Mouse (Mus musculus) small intestine, adult 2 months (tissue): Measurements from ENCODE around the gene Dpyd. TPM values are rescaled to one million over a fixed set of nuclear protein-coding genes. Genes with fewer than 3 reads are reported as not detected.

Experiments
- H3K27ac ChIP-seq: fragments of 200-500 bp; 2 replicates; pipeline ENCODE4 v1.5.1; 2012; ENCODE audit warnings: low read depth, low read length, control low read depth, inconsistent platforms; ENCODE audit not compliant: insufficient read depth
- H3K27me3 ChIP-seq: fragments of 200-500 bp; 2 replicates; pipeline ENCODE4 v1.6.1; 2012; ENCODE audit warnings: mild to moderate bottlenecking, moderate library complexity, low read length, inconsistent platforms; ENCODE audit not compliant: control insufficient read depth, insufficient read depth
- H3K36me3 ChIP-seq: fragments of 200-500 bp; 2 replicates; pipeline ENCODE4 v1.6.1; 2012; ENCODE audit warnings: mild to moderate bottlenecking, low read length, control low read depth, inconsistent platforms; ENCODE audit not compliant: control insufficient read depth, insufficient read depth
- H3K4me1 ChIP-seq: fragments of 200-500 bp; 2 replicates; pipeline ENCODE4 v1.6.1; 2012; ENCODE audit warnings: low read length, inconsistent platforms, mixed read lengths; ENCODE audit not compliant: control insufficient read depth, insufficient read depth, insufficient read length
- H3K4me3 ChIP-seq: fragments of 200-500 bp; 2 replicates; pipeline ENCODE4 v1.5.1; 2012; ENCODE audit warnings: low read depth, mild to moderate bottlenecking, control low read depth, inconsistent platforms, low read length, moderate library complexity
- CTCF ChIP-seq: fragments of 200-500 bp; IDR thresholded peaks from 2 replicates; pipeline ENCODE4 v1.5.1; 2012; ENCODE audit warnings: low read depth, mild to moderate bottlenecking, control low read depth, inconsistent platforms, low read length, moderate library complexity, mixed read lengths; ENCODE audit not compliant: insufficient replicate concordance, insufficient read length; ENCODE audit errors: extremely low read depth
- POLR2A ChIP-seq: fragments of 200-500 bp; IDR thresholded peaks from 2 replicates; pipeline ENCODE4 v1.6.1; 2012; ENCODE audit warnings: low read depth, mild to moderate bottlenecking, control low read depth, inconsistent platforms, low read length, moderate library complexity
- WGBS: fragments of 180-500 bp; shearing (Covaris S2); methylation state at CpG from one replicate; pipeline ENCODE4 v1.1.7; 2018; 5-methylcytosine and 5-hydroxymethylcytosine counted together
- polyA plus RNA-seq: library from polyadenylated mRNA; depleted of rRNA; stranded (reverse); fragments of >200 nt; gene quantifications from 2 replicates; pipeline ENCODE4 v1.2.3, GENCODE M21; 2012

Dpyd gene
- polyA plus RNA-seq, 1 experiment: 13.4 TPM

DNA sequence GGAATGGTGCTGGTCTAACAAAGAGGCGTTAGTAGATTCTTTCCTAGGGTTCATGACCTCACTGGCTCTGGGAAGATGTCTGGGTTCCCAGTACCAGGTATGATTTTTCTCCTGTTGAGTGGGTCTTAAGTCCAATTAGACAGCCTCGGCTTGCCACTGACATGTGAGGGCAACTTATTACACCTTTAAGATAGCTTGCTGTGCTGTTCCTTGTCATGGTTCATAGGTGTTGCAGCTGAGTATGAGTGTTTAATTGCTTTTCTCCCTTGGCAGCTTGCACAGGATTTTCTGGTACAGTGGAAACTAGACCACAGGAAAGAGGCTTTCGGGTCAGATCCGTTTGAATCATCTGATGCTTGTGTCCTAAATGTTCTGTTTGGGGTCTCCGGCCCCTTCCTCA is 290.8 kb downstream of the Dpyd start:
- Histone ChIP-seq H3K27ac (no peak overlapping the region), H3K4me3 (no peak overlapping the region), H3K27me3 (no peaks in the 10 kb centered on the region), H3K36me3 (no peaks in the 10 kb centered on the region), H3K4me1 (no peaks in the 10 kb centered on the region)
- TF ChIP-seq CTCF (no peak), POLR2A (no peak)
- 88% methylated on average over 5 of the region's 5 CpGs for WGBS

DNA sequence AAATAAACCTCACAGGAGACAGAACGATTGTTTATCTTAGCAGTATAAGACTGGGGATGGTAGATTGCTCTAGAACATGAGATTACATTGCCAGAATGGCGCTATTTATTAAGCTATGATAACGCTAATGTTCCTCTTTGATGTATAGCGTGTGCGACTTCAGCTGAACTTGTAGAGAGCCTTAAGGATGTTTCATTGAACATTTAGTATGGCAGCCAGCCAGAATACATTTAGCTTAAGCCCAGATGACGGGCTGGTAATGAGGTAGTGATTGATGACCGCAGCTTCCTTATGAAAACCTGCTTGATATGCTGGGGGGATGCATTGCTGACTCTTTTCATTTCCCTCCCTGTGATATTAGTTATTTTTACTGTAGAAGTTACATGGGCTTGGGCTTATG is 293.5 kb downstream of the Dpyd start:
- H3K36me3 ChIP-seq: no peaks in the 10 kb centered on the region
- no peaks in the 10 kb centered on the region for H3K4me1 ChIP-seq
- 40% methylated on average over 7 of the region's 7 CpGs for WGBS
- no peak for TF ChIP-seq POLR2A
- TF ChIP-seq CTCF: no peak
- H3K4me3 ChIP-seq: no peak overlapping the region
- H3K27me3 ChIP-seq: no peaks in the 10 kb centered on the region
- no peak overlapping the region for H3K27ac ChIP-seq

DNA sequence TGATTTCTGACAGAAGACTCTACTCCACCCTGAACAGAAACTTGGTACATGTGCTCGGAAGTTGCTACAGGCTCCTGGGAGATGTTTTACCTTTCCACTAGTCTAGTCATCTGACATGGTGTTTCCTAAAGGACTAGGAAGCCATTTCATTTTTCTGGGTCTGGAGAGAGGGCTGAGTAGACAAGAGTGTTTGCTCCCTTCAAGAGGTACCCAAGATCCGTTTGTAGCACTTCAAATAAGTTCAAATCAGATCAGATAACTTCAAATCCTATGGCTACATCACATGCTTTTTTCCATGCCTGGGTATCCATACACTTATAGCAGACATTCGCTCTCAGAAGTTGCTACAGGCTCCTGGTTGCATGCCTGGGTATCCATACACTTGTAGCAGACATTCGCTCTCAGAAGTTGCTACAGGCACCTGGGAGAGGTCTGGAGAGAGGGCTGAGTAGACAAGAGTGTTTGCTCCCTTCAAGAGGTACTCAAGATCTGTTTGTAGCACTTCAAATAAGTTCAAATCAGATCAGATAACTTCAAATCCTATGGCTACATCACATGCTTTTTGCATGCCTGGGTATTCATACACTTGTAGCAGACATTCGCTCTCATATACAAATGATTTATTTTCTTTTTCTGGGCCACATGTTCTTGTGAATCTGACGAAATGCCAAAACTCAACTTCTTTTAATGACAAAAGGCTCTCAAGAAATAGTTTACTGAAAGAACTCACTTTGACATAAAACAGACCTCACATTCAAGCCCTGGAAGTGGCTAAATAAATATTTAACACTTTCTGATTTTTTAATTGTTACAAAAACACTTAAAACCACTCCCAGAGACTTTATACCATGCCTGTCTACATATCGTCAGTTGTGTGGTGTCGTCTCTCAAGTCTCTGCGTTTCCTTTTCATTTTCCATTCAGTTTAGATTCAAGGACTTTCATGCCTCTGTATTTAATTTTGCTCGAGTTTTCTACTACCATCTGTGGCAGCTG is 307.5 kb downstream of the Dpyd start:
- WGBS: 76% methylated on average over 10 of the region's 10 CpGs
- no peak for TF ChIP-seq POLR2A
- no peak for TF ChIP-seq CTCF
- no peak overlapping the region for H3K27ac ChIP-seq

DNA sequence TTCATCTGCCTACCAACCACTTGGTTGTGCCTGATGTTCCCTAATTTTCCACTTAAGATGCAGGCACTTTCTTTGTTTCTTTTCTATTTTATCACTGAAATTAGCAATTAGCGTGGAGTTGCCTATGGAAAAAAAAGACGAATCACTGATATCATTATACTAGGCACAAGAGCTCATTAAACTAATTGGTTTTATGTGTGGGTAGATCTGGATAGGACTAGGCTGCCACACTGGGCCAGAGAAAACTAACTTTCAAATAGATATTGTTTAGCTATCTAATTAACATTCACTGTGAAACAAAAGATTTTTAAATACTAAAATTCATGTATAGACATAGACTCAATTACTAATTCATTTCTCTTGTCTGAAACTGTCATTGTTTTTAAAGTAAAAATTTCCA is 313.9 kb downstream of the Dpyd start:
- WGBS: 88% methylated on average over 2 of the region's 2 CpGs
- no peaks in the 10 kb centered on the region for H3K4me1 ChIP-seq

More for the DNA sequence above, 307.5 kb downstream of the Dpyd start:
- H3K4me1 ChIP-seq: no peaks in the 10 kb centered on the region
- no peak overlapping the region for H3K4me3 ChIP-seq
- H3K36me3 ChIP-seq: peaks cover 2% of the 10 kb centered on the region; the same call in 1 of the 2 replicates
- no peaks in the 10 kb centered on the region for H3K27me3 ChIP-seq

DNA sequence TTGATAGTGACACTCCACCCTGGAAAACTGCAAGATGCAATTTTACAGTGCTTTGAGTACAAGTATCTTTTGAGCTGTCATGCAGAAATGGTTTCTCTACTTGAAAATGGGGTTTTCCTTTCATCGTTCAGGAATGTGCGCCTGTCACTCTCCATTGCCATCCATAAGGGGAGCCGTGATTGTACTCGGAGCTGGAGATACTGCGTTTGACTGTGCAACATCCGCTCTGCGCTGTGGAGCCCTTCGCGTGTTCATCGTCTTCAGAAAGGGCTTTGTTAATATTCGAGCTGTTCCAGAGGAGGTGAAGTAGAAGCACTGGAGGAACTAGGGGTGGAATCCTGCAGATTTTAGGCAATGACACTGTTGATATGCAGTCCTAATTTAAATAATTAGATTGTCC is 337.1 kb downstream of the Dpyd start:
- 94% methylated on average over 11 of the region's 11 CpGs for whole genome bisulfite sequencing
- no peaks in the 10 kb centered on the region for H3K27me3 ChIP-seq

More for the DNA sequence above, 313.9 kb downstream of the Dpyd start:
- H3K27me3 ChIP-seq: no peaks in the 10 kb centered on the region
- no peak overlapping the region for H3K27ac ChIP-seq
- no peaks in the 10 kb centered on the region for H3K36me3 ChIP-seq
- TF ChIP-seq CTCF: no peak
- no peak for TF ChIP-seq POLR2A
- H3K4me3 ChIP-seq: no peak overlapping the region

DNA sequence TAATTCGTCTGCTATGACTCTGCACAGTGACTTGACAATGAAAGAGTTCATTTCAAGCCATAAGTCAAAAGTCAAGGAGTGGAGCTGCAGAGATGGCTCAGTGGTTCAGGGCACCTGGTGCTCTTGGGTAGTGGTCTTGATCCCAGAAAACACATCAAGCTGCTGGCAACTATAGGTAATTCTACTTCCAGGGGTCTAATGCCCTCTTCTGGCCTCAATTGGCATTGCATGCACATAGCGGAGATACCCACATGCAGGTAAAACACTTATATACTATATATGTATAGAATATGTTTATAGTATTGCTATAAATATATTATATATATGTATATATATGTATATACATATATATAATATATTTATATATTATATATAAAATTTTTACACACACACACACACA is 429.4 kb downstream of the Dpyd start:
- no peaks in the 10 kb centered on the region for H3K4me1 ChIP-seq
- TF ChIP-seq POLR2A: no peak
- TF ChIP-seq CTCF: no peak
- WGBS: 94% methylated on average over 2 of the region's 2 CpGs
- H3K27ac ChIP-seq: no peak overlapping the region
- H3K36me3 ChIP-seq: no peaks in the 10 kb centered on the region
- H3K4me3 ChIP-seq: no peak overlapping the region
- no peaks in the 10 kb centered on the region for H3K27me3 ChIP-seq

More for the DNA sequence above, 337.1 kb downstream of the Dpyd start:
- Histone ChIP-seq H3K4me1 (no peaks in the 10 kb centered on the region), H3K36me3 (0 out of 2 replicates have a peak, but pooled peaks cover 4% of the 10 kb centered on the region), H3K4me3 (no peak overlapping the region), H3K27ac (no peak overlapping the region)
- TF ChIP-seq POLR2A (no peak), CTCF (no peak)

DNA sequence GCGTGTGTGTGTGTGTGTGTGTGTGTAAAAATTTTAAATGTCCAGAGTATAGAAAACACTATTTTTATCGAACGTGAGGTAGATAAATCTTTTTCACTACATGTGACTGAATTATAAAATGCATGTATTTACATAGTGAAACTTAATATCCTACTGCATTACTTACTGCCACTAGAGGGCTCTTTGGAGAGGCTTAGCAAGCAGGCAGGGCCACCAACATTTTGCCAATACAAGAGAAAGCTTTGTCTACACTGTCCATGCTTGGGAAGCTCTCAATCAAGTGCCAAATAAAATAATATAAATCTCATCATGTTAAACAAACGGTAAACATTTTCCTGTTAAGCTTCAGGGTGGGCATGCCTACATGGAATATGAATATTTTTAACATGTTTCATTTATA is 429.9 kb downstream of the Dpyd start:
- H3K27ac ChIP-seq: no peak overlapping the region
- 86% methylated on average over 4 of the region's 4 CpGs for WGBS
- no peaks in the 10 kb centered on the region for H3K4me1 ChIP-seq
- H3K4me3 ChIP-seq: no peak overlapping the region
- no peaks in the 10 kb centered on the region for H3K36me3 ChIP-seq
- H3K27me3 ChIP-seq: no peaks in the 10 kb centered on the region
- no peak for TF ChIP-seq CTCF
- TF ChIP-seq POLR2A: no peak
